Mouse (Mus musculus): ENCODE results near the gene Fanca.
A peak's percentile ranks its signal among the peaks of the same experiment; 100 is the strongest.
"Not testable (repeated sequence)": the region's sequence is repeated elsewhere in the genome, so short reads cannot be mapped to it uniquely, and the experiment has no call there.

The Fanca gene

DNA sequence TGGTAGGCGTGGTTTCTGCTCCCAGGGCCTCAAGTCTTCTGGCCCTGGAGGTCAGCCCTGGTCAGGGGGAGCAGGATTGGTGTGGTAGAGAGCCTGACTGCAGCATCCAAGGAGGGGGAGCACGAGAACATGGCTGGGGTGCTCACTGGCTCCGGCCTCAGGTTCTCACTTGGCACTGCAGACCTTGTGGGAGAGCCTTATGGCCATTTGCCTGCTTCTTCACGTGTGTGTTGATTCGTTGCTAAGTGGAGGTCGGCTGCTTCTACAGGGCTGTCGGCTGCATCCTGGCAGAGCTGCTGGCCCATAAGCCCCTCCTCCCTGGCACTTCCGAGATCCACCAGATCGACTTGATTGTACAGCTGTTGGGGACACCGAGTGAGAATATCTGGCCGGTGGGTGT, 88.0 kb downstream of the Fanca start:
- not testable (repeated sequence) for DNase-seq

GRCm38 (mm10) chr8:123228416-123228815, 90.0 kb downstream of the Fanca start:
- DNase-seq: no peak

DNA sequence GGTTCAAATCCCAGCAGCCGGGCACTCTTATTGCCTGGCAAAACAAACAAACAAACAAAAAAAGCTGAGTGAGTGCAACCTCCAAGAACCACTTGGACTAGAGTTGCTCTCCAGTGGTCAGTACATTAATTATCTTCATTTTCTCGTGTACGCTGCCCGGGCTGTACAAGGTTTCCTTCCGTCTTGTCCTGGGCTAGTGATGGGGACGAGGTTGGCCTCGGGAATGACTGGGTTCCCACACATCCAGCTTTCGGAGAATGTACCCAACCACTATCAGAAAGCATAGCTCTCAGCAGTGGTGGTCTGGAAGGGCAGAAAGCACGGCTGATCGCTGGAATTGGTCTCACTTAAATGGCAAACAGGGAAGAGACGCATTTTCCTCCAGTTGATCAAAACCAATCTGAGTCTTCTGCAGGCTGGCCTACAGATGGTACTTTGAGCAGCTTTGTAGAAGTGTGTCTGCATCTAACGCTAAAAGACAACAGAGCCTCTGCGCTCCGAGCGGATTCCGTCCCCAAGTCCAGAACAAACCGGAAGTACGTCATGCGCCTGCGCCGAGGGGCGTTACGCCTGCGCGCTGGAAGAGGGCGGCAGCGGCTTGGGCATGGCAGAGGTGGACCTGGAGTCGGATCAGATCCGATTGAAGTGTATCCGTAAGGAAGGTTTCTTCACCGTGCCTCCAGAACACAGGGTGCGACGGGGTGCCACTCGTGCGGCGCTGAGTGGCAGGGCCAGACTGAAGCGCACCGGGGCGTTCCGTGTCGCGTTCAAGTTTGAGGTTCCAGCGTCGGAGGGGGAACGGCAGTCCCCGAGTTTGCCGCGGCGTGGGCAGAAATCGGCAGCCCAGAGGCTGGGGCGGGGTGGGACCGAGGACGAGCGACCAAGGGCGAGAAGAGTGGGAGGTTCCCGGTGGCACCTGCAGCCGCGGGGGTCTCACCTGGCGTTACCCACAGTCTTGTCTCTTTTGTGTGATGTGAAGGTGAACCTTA, 93.8 kb downstream of the Fanca start, which contains the start of gene Cdk10:
Gene Cdk10, plus strand, starts transcription at position 565 of the 989 bp plus-strand sequence.
- DNase-seq: peak; percentile 99

DNA sequence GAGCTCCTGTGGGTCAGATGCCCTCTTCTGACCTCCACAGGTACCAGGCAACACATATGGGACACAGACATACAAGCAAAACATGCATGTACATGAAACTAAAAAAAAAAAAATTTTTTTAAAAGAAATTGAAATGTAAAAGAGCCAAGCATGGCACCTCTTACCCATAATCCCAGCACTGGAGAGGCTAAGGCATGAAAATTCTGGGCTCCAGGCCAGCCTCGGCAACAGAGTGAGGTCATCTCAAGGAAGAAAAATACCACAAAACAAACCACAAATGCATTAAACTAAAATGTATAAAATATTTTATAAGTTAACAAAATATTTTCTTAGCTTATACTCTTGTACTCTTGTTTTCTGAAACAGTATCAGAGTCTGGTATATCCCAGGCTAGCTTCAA, 97.5 kb downstream of the Fanca start:
- DNase-seq: no peak

Data from heart, adult 11 months (tissue).